In genomic region chr11:46062993-46063731, GRCm38 (mm10) we compare ENCODE assay signal across 8 mouse cellular contexts. TPM values are rescaled to one million over a fixed set of nuclear protein-coding genes. Genes with fewer than 3 reads are reported as not detected.
A peak's percentile ranks its signal among the peaks of the same experiment; 100 is the strongest.
DNase-seq lines count a peak whose midpoint lies in the region; ATAC-seq and TF ChIP-seq lines count a peak whose summit lies in the region.

No protein-coding gene starts in this region.

- no peak overlapping the region for H3K4me2 ChIP-seq in forebrain, postnatal 0 days (ENCODE audit: low read depth)
- H3K4me2 ChIP-seq in forebrain, embryonic 16.5 days (ENCODE audit: low read length) = no peak overlapping the region
- no peak overlapping the region for H3K4me2 ChIP-seq in kidney, embryonic 15.5 days

- ATAC-seq in forebrain, postnatal 0 days = no peak
- no peak for ATAC-seq in forebrain, embryonic 16.5 days
- ATAC-seq in kidney, embryonic 15.5 days (replicated peaks; ENCODE audit: low FRiP score) = no peak

- H3K4me1 ChIP-seq in forebrain, postnatal 0 days (ENCODE audit: insufficient read depth) = peaks cover 4% of the 10 kb centered on the region; the same call in 1 of the 2 replicates
- H3K4me1 ChIP-seq in forebrain, embryonic 16.5 days (replicated peaks; ENCODE audit: control insufficient read depth, insufficient read depth, low read length) = peaks cover 15% of the 10 kb centered on the region
- peaks cover 26% of the 10 kb centered on the region for H3K4me1 ChIP-seq in embryonic fibroblast, embryonic 13.5 days (ENCODE audit: control insufficient read depth, insufficient read depth, low read length)
- peaks cover 49% of the 10 kb centered on the region for H3K4me1 ChIP-seq in kidney, embryonic 15.5 days
- H3K4me1 ChIP-seq in thymus, adult 2 months (replicated peaks; ENCODE audit: control insufficient read depth, insufficient read depth, low read length) = peaks cover 3% of the 10 kb centered on the region; the same call in 1 of the 2 replicates

- H3K27me3 ChIP-seq in forebrain, postnatal 0 days (ENCODE audit: insufficient read depth, low read length) = no peaks in the 10 kb centered on the region
- no peaks in the 10 kb centered on the region for H3K27me3 ChIP-seq in forebrain, embryonic 16.5 days (replicated peaks; ENCODE audit: control insufficient read depth, insufficient read depth, low read length)
- H3K27me3 ChIP-seq in kidney, embryonic 15.5 days = no peaks in the 10 kb centered on the region
- no peaks in the 10 kb centered on the region for H3K27me3 ChIP-seq in thymus, adult 2 months (ENCODE audit: control insufficient read depth, insufficient read depth, low read length)

- no peak for DNase-seq in forebrain, postnatal 0 days
- DNase-seq in B cell, adult 2 months = peak; percentile 40 to 44
- no peak for DNase-seq in thymus, postnatal 36 days
- no peak for DNase-seq in thymus, adult 2 months
- DNase-seq in T-cell, adult 2 months (ENCODE audit: low spot score) = no peak

- WGBS in forebrain, postnatal 0 days = 66% methylated on average over 9 of the region's 9 CpGs
- 66% methylated on average over 9 of the region's 9 CpGs for WGBS in forebrain, embryonic 16.5 days
- WGBS in kidney, embryonic 15.5 days = 69% methylated on average over 9 of the region's 9 CpGs
- WGBS in thymus, adult 2 months = 56% methylated on average over 9 of the region's 9 CpGs

- H3K9me3 ChIP-seq in forebrain, postnatal 0 days (ENCODE audit: low read length) = no peaks in the 10 kb centered on the region
- H3K9me3 ChIP-seq in forebrain, embryonic 16.5 days (ENCODE audit: control insufficient read depth, low read length) = no peaks in the 10 kb centered on the region
- no peaks in the 10 kb centered on the region for H3K9me3 ChIP-seq in kidney, embryonic 15.5 days (replicated peaks)

- TF ChIP-seq POLR2A in embryonic fibroblast, embryonic 13.5 days (IDR thresholded peaks at IDR 0.05; ENCODE audit: low read depth, low read length) = no peak
- no peak for TF ChIP-seq POLR2A in thymus, adult 2 months (IDR thresholded peaks at IDR 0.05; ENCODE audit: control insufficient read depth, extremely low read depth, insufficient read depth, low read length, poor library complexity)

- H3K36me3 ChIP-seq in forebrain, postnatal 0 days (ENCODE audit: insufficient read depth) = peaks cover 19% of the 10 kb centered on the region; the same call in 1 of the 2 replicates
- H3K36me3 ChIP-seq in forebrain, embryonic 16.5 days (ENCODE audit: control insufficient read depth, insufficient read depth) = no peaks in the 10 kb centered on the region; the same call in 1 of the 2 replicates
- H3K36me3 ChIP-seq in kidney, embryonic 15.5 days = peaks cover 14% of the 10 kb centered on the region
- no peaks in the 10 kb centered on the region for H3K36me3 ChIP-seq in thymus, adult 2 months (ENCODE audit: control insufficient read depth, insufficient read depth, low read length)

- no peak overlapping the region for H3K9ac ChIP-seq in forebrain, postnatal 0 days
- H3K9ac ChIP-seq in forebrain, embryonic 16.5 days (replicated peaks; ENCODE audit: low read depth, low read length) = no peak overlapping the region
- H3K9ac ChIP-seq in kidney, embryonic 15.5 days = no peak overlapping the region

- no peak overlapping the region for H3K4me3 ChIP-seq in forebrain, postnatal 0 days (ENCODE audit: low read depth, low read length)
- no peak overlapping the region for H3K4me3 ChIP-seq in forebrain, embryonic 16.5 days (replicated peaks; ENCODE audit: low read length)
- H3K4me3 ChIP-seq in embryonic fibroblast, embryonic 13.5 days (ENCODE audit: insufficient read depth, low read length) = no peak overlapping the region
- H3K4me3 ChIP-seq in kidney, embryonic 15.5 days (replicated peaks) = no peak overlapping the region
- no peak overlapping the region for H3K4me3 ChIP-seq in thymus, adult 2 months (ENCODE audit: control insufficient read depth, insufficient read depth, low read length)

- 0 out of 2 replicates have a peak, but pooled peaks have one; percentile 8 for TF ChIP-seq CTCF in forebrain, postnatal 0 days (IDR thresholded peaks at IDR 0.05; ENCODE audit: low read depth)
- TF ChIP-seq CTCF in embryonic fibroblast, embryonic 13.5 days (IDR thresholded peaks at IDR 0.05; ENCODE audit: borderline replicate concordance, insufficient read depth, low read length) = no peak
- no peak for TF ChIP-seq CTCF in thymus, adult 2 months (IDR thresholded peaks at IDR 0.05; ENCODE audit: borderline replicate concordance, control insufficient read depth, extremely low read depth, insufficient read depth, low read length, poor library complexity)

- H3K27ac ChIP-seq in forebrain, postnatal 0 days (ENCODE audit: low read depth, low read length) = no peak overlapping the region
- no peak overlapping the region for H3K27ac ChIP-seq in forebrain, embryonic 16.5 days (ENCODE audit: low read length)
- H3K27ac ChIP-seq in embryonic fibroblast, embryonic 13.5 days (ENCODE audit: insufficient read depth, low read length) = peak overlapping the region; percentile 23; the same call in 1 of the 2 replicates
- H3K27ac ChIP-seq in kidney, embryonic 15.5 days = peak overlapping the region; percentile 88
- no peak overlapping the region for H3K27ac ChIP-seq in thymus, adult 2 months (ENCODE audit: control insufficient read depth, insufficient read depth, low read length)

RNA-seq across cellular contexts. Expression of gene Adam19, which starts 7.4 kb away (rescaled TPM):
- 16.2 and 19.8 TPM in 2 replicates for total RNA-seq in forebrain, postnatal 0 days (2014; rRNA removed)
- 3.5 and 5.0 TPM in 2 replicates for polyA plus RNA-seq in forebrain, postnatal 0 days (2015; fragmentation: Nextera tagmentation; extraction: Ambion mirVana)
- polyA plus RNA-seq in forebrain, embryonic 16.5 days (2015; fragmentation: Nextera tagmentation; extraction: Ambion mirVana) = 9.7 and 10.8 TPM in 2 replicates
- 91.6 and 111 TPM in 2 replicates for polyA plus RNA-seq in embryonic fibroblast, embryonic 13.5 days (2011; ENCODE audit: insufficient read length, low read depth, missing spikeins)
- polyA plus RNA-seq in kidney, embryonic 15.5 days (2015; fragmentation: Nextera tagmentation; extraction: Ambion mirVana) = 14.4 and 17.9 TPM in 2 replicates
- 11.1 and 12.8 TPM in 2 replicates for polyA plus RNA-seq in thymus, adult 2 months (2012; rRNA removed)

RNA-seq across cellular contexts. Expression of gene Gm12166, which starts 11.0 kb away (rescaled TPM):
- 9.2 and 15.1 TPM in 2 replicates for total RNA-seq in forebrain, postnatal 0 days (2014; rRNA removed)
- 6.6 and 7.4 TPM in 2 replicates for polyA plus RNA-seq in forebrain, postnatal 0 days (2015; fragmentation: Nextera tagmentation; extraction: Ambion mirVana)
- 4.1 and 5.0 TPM in 2 replicates for polyA plus RNA-seq in forebrain, embryonic 16.5 days (2015; fragmentation: Nextera tagmentation; extraction: Ambion mirVana)
- polyA plus RNA-seq in embryonic fibroblast, embryonic 13.5 days (2011; ENCODE audit: insufficient read length, low read depth, missing spikeins) = 3.0 and 15.8 TPM in 2 replicates
- 2.8 and 6.7 TPM in 2 replicates for polyA plus RNA-seq in kidney, embryonic 15.5 days (2015; fragmentation: Nextera tagmentation; extraction: Ambion mirVana)
- 24.2 and 28.5 TPM in 2 replicates for polyA plus RNA-seq in thymus, adult 2 months (2012; rRNA removed)

Comparison
In these comparisons a context has a peak if more than half of its experiments do, and no peak if none do; other contexts are left out.
1. DNase-seq: peak in B cell, adult 2 months (2 of 2); none in forebrain, postnatal 0 days (single experiment), thymus, postnatal 36 days (0 of 2), thymus, adult 2 months (single experiment) and T-cell, adult 2 months (single experiment).
2. H3K27ac ChIP-seq: peak in embryonic fibroblast, embryonic 13.5 days (single experiment) and kidney, embryonic 15.5 days (single experiment); none in forebrain, postnatal 0 days (single experiment), forebrain, embryonic 16.5 days (single experiment) and thymus, adult 2 months (single experiment).